Mouse (Mus musculus): Measurements from ENCODE around the gene Lins1. TPM values are rescaled to one million over a fixed set of nuclear protein-coding genes. Genes with fewer than 3 reads are reported as not detected.

The Lins1 gene
- polyA plus RNA-seq, 1 experiment from 2014 or later: 20.6 TPM

- H3K4me1 ChIP-seq (ENCODE audit: insufficient read depth, low read length): no peaks in the 10 kb centered on the region
- ATAC-seq (ENCODE audit: low FRiP score, low TSS enrichment): no peak
- no peaks in the 10 kb centered on the region for H3K36me3 ChIP-seq (ENCODE audit: insufficient read depth, low read length)
- H3K4me2 ChIP-seq (replicated peaks; ENCODE audit: low read depth, low read length): no peak overlapping the region
- 75% methylated on average over 8 of the region's 8 CpGs for WGBS
- H3K4me3 ChIP-seq (ENCODE audit: low read length): no peak overlapping the region
- no peaks in the 10 kb centered on the region for H3K27me3 ChIP-seq (ENCODE audit: insufficient read depth, low read length)
- no peaks in the 10 kb centered on the region for H3K9me3 ChIP-seq (ENCODE audit: low read length)
- H3K27ac ChIP-seq (ENCODE audit: low read length): no peak overlapping the region
- H3K9ac ChIP-seq (replicated peaks; ENCODE audit: low read length): no peak overlapping the region
These were observed 51.7 kb downstream of the Lins1 start for GRCm38 (mm10) chr7:66741412-66741811.

DNA sequence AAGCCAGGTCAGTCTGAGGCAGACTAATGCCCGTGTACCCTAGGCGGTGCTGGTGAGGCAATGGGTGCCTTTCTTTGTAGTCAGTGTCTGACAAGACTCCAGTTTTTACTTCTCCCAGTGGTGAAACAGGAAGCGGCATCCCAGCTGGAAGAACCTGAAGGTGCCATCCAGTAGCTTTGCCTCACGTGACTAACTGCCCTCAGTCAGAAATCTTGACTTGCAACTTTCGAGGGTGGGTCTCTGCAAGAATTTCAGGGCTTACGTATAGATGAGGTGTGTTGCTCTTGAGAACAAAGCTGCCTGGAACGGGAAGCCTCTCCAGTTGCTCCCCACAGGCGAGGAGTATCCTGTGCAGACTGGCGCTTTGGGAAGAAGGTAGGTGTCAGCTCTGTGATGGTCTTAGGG is 53.7 kb downstream of the Lins1 start, which contains the start of gene Cers3:
Gene Cers3 (plus strand): TSS at position 128 of the 405 bp plus-strand sequence.
- 66% methylated on average over 9 of the region's 9 CpGs for WGBS
- Histone ChIP-seq H3K27ac (ENCODE audit: low read length) (no peak within 1 kb of the TSS), H3K4me3 (ENCODE audit: low read length) (no peak within 1 kb of the TSS)

GRCm38 (mm10) chr7:66746972-66747371 is 57.3 kb downstream of the Lins1 start:
- Histone ChIP-seq H3K4me1 (ENCODE audit: insufficient read depth, low read length) (no peaks in the 10 kb centered on the region), H3K27ac (ENCODE audit: low read length) (no peak overlapping the region), H3K36me3 (ENCODE audit: insufficient read depth, low read length) (no peaks in the 10 kb centered on the region), H3K4me3 (ENCODE audit: low read length) (no peak overlapping the region), H3K9me3 (ENCODE audit: low read length) (no peaks in the 10 kb centered on the region), H3K9ac (replicated peaks; ENCODE audit: low read length) (no peak overlapping the region), H3K4me2 (replicated peaks; ENCODE audit: low read depth, low read length) (no peak overlapping the region), H3K27me3 (ENCODE audit: insufficient read depth, low read length) (no peaks in the 10 kb centered on the region)
- no peak for ATAC-seq (ENCODE audit: low FRiP score, low TSS enrichment)
- WGBS: 81% methylated on average over 7 of the region's 7 CpGs

More for the DNA sequence above, 53.7 kb downstream of the Lins1 start, which contains the start of gene Cers3:
- Histone ChIP-seq H3K9me3 (ENCODE audit: low read length) (no peaks in the 10 kb centered on the region), H3K27me3 (ENCODE audit: insufficient read depth, low read length) (no peaks in the 10 kb centered on the region), H3K9ac (replicated peaks; ENCODE audit: low read length) (no peak within 1 kb of the TSS), H3K4me1 (ENCODE audit: insufficient read depth, low read length) (no peaks in the 10 kb centered on the region), H3K36me3 (ENCODE audit: insufficient read depth, low read length) (no peaks in the 10 kb centered on the region), H3K4me2 (replicated peaks; ENCODE audit: low read depth, low read length) (no peak within 1 kb of the TSS)
- no peak for ATAC-seq (ENCODE audit: low FRiP score, low TSS enrichment)

DNA sequence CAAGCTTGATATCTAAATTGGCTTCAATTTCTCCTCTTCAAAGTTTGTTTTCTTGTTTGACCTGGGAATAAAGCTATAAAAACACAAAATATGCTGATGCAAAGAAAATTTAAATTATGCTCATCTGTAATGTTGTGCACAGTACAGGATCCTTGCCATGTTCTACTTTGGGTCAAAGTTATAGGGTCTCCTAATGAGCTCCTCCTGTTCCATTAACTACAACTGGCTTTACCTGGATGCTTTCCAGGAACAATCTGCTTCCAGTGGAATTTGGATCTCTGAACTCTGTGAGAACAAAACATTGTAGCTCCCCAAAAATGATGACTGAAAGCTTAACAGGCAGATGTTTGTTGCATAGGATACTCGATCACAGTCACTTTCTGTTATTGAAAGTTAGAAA is 60.3 kb downstream of the Lins1 start:
- 77% methylated on average over 1 of the region's 1 CpGs for WGBS

DNA sequence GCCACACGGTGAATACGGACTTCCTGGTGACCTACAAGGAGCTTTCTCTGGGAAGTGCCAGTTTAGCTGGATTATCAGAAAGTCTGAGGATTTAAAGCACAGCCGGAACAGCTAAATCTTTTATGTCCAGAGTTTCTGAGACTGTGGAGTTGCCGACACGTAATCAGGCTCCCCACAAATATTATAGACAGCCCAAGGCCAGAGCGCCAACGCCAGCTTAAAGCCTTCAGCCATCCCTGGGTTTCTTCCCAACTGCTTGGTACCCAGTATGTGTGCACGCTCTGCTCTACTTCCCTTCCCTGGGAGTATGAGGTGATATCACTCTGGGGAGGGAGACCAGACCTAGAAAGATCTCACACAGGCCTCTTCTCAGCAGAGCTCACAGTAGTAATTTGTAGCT is 64.1 kb downstream of the Lins1 start:
- whole genome bisulfite sequencing: 78% methylated on average over 8 of the region's 8 CpGs
- H3K9ac ChIP-seq (replicated peaks; ENCODE audit: low read length): no peak overlapping the region
- H3K4me2 ChIP-seq (replicated peaks; ENCODE audit: low read depth, low read length): no peak overlapping the region
- no peaks in the 10 kb centered on the region for H3K36me3 ChIP-seq (ENCODE audit: insufficient read depth, low read length)
- no peaks in the 10 kb centered on the region for H3K27me3 ChIP-seq (ENCODE audit: insufficient read depth, low read length)
- no peaks in the 10 kb centered on the region for H3K9me3 ChIP-seq (ENCODE audit: low read length)
- no peak for ATAC-seq (ENCODE audit: low FRiP score, low TSS enrichment)
- H3K4me1 ChIP-seq (ENCODE audit: insufficient read depth, low read length): no peaks in the 10 kb centered on the region
- H3K4me3 ChIP-seq (ENCODE audit: low read length): no peak overlapping the region
- H3K27ac ChIP-seq (ENCODE audit: low read length): no peak overlapping the region

More for the DNA sequence above, 60.3 kb downstream of the Lins1 start:
- ATAC-seq (ENCODE audit: low FRiP score, low TSS enrichment): no peak
- Histone ChIP-seq H3K9me3 (ENCODE audit: low read length) (no peaks in the 10 kb centered on the region), H3K27me3 (ENCODE audit: insufficient read depth, low read length) (no peaks in the 10 kb centered on the region), H3K36me3 (ENCODE audit: insufficient read depth, low read length) (no peaks in the 10 kb centered on the region), H3K27ac (ENCODE audit: low read length) (no peak overlapping the region), H3K4me3 (ENCODE audit: low read length) (no peak overlapping the region), H3K4me2 (replicated peaks; ENCODE audit: low read depth, low read length) (no peak overlapping the region), H3K4me1 (ENCODE audit: insufficient read depth, low read length) (no peaks in the 10 kb centered on the region), H3K9ac (replicated peaks; ENCODE audit: low read length) (no peak overlapping the region)

DNA sequence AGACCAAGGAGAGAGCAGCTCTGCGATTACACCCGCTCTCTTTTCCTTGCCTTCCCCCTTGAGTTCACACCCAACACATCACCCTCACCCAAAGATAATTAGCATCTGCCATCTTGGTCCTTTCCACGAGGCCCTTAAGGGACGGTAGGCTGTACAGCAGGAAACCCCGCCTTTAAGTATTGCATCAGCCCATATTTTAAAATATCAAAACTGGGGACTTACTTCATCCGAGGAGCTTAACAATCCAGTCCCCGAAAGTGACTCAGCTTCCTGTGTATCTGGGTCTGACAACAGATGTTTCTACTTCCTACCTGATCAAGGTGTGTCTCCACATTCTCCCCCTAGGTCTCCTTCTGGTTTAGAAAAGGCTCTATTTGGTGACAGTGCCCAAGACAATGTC is 65.9 kb downstream of the Lins1 start:
- Histone ChIP-seq H3K9ac (replicated peaks; ENCODE audit: low read length) (no peak overlapping the region), H3K4me1 (ENCODE audit: insufficient read depth, low read length) (no peaks in the 10 kb centered on the region), H3K36me3 (ENCODE audit: insufficient read depth, low read length) (no peaks in the 10 kb centered on the region), H3K4me2 (replicated peaks; ENCODE audit: low read depth, low read length) (no peak overlapping the region), H3K27me3 (ENCODE audit: insufficient read depth, low read length) (no peaks in the 10 kb centered on the region), H3K27ac (ENCODE audit: low read length) (no peak overlapping the region), H3K4me3 (ENCODE audit: low read length) (no peak overlapping the region), H3K9me3 (ENCODE audit: low read length) (no peaks in the 10 kb centered on the region)
- ATAC-seq (ENCODE audit: low FRiP score, low TSS enrichment): no peak
- WGBS: 81% methylated on average over 7 of the region's 7 CpGs

Other genes with a start within 250 kb of the Lins1 start
- gene Asb7, start 293 bp upstream of the Lins1 start, polyA plus RNA-seq (2015; fragmentation: Nextera tagmentation; extraction: Ambion mirVana): 16.4 and 16.9 TPM in 2 replicates
- gene Cers3, start 53.6 kb downstream of the Lins1 start, polyA plus RNA-seq (2015; fragmentation: Nextera tagmentation; extraction: Ambion mirVana): 1.7 and 2.7 TPM in 2 replicates
- gene Adamts17, start 149.8 kb downstream of the Lins1 start, polyA plus RNA-seq (2015; fragmentation: Nextera tagmentation; extraction: Ambion mirVana): 3.6 and 4.7 TPM in 2 replicates

Measured in kidney, embryonic 16.5 days (tissue).